Mouse (Mus musculus) erythroblast, embryonic 14.5 days (primary cell): ENCODE results near the gene Bclaf3.

Experiments
- GATA1 ChIP-seq: IDR thresholded peaks from 2 replicates; pipeline ENCODE4 v1.6.1; 2012; ENCODE audit warnings: low read length, inconsistent platforms, mixed read lengths
- TAL1 ChIP-seq: IDR thresholded peaks from 3 replicates; pipeline ENCODE4 v1.6.1; 2012; ENCODE audit warnings: low read length, inconsistent platforms, mixed read lengths

- TF ChIP-seq GATA1: no peak
- TF ChIP-seq TAL1: no peak
These were observed at the start of gene Bclaf3 for GRCm38 (mm10) chrX:159526388-159526787.
